Mouse (Mus musculus): ENCODE measurements around the gene Tdpoz1. TPM values are rescaled to one million over a fixed set of nuclear protein-coding genes. Genes with fewer than 3 reads are reported as not detected.

The Tdpoz1 gene
- not detected for total RNA-seq (2023)

GRCm38 (mm10) chr3:93676210-93676609, at the start of gene Tdpoz1:
Gene Tdpoz1, minus strand, starts transcription at chr3:93676310.

GRCm38 (mm10) chr3:93692970-93693369, 16.9 kb upstream of the Tdpoz1 start, which contains the start of gene Gm37596:
Gene Gm37596, minus strand, starts transcription at chr3:93693070.

GRCm38 (mm10) chr3:93652586-93652985, 23.5 kb downstream of the Tdpoz1 start, which contains the start of gene Tdpoz2:
Gene Tdpoz2, minus strand, starts transcription at chr3:93652686.

Other genes with a start within 250 kb of the Tdpoz1 start
- gene Tchh, start 234.0 kb downstream of the Tdpoz1 start, total RNA-seq (2023) = not detected
- not detected for gene Tchhl1, start 207.6 kb downstream of the Tdpoz1 start, total RNA-seq (2023)
- 123 TPM for gene S100a11, start 155.8 kb downstream of the Tdpoz1 start, total RNA-seq (2023)
- gene S100a10, start 121.2 kb downstream of the Tdpoz1 start, total RNA-seq (2023) = 209 TPM
- not detected for gene Tdpoz2, start 23.6 kb downstream of the Tdpoz1 start, total RNA-seq (2023)
- not detected for gene Gm37596, start 16.8 kb upstream of the Tdpoz1 start, total RNA-seq (2023)
- not detected for gene Gm5773, start 96.7 kb upstream of the Tdpoz1 start, total RNA-seq (2023)
- gene Tdpoz4, start 120.1 kb upstream of the Tdpoz1 start, total RNA-seq (2023) = not detected
- not detected for gene Tdpoz3, start 149.7 kb upstream of the Tdpoz1 start, total RNA-seq (2023)